Mouse (Mus musculus): Measurements from ENCODE around the gene Pou2f3.

Pou2f3 gene

DNA sequence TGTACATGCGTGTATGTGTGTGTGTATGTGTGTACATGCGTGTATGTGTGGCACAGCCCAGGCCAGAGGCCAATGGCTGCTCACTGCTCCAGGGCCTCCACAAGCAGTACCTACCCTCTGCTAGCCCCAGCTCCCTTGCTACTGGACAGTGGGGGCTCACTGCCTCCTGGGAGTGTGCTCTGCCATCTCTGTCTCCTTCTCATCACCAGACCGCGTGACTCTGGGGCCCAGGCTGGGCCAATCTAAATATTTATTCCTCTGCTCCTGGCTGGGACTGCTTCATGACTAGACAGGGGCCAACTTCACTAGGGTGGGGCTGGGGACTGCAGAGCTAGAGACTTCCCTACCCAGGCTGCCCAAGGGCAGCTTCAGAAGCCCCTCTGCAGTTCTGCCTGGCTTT lies 21.6 kb upstream of the Pou2f3 start:
- DNase-seq (ENCODE audit: low spot score in 2 of 2), result no peak

DNA sequence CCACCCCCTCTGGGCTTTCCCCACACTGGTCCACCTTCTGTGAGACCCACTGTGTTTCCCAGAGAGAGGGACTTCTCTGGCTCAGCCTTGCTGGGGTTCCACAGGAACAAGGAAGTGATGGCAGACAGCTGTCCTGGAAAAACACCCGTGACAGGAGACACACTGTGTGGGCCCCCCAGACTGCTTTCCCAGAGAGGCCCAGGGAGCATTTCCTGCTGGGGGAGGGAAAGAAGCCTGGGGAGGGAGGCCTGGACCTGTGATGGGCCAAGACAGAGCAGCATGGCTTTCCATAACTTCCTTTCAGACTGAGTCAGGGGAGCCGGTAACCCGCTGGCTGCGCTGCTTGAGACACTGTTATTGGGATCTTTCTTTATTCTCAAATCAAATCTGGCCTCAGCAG lies 20.7 kb upstream of the Pou2f3 start:
- DNase-seq (ENCODE audit: low spot score in 2 of 2), result no peak

DNA sequence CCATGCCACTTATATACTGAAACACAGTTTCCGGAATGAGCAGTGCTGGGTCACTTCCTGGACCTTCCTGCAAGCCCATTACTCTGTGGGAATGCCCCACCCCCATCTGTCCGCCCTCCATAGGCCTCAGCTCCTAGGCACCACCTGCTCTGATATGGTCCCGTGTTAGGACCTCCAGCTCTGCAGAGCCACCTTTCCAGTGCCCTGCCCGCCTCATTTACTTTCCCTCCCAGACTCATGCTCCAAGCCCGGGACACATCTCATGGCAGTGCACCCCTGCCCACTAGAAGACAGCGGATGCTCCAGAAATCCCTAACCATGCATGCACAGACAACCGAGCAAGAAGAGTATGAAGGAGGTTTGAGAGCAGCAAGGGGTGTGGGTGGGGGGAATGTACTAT lies 19.8 kb upstream of the Pou2f3 start:
- no peak for DNase-seq (ENCODE audit: low spot score in 2 of 2)

DNA sequence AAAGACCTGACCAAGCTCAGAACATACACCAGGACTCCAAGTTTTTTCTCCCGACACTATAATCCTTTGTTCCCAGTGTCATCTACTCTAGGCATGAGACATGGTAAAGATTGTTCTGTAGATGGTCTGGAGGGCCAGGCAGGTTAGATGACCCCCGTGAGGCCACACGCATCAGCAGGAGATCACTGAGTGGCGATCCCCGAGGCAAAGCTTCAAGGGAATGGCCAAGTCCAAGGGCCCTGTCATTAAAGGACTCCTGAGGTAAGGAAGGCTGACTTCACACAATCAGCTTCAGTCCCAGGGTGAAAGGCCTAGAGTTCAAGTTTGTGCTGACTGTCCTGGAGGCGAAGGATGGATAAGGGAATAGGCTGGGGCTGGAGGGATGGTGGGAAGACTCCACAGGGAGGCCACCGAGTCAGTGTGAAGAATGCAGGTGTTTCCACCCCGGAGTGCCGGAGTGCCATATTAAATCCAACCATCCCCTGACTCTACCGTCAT lies 19.3 kb upstream of the Pou2f3 start:
- DNase-seq (ENCODE audit: low spot score in 2 of 2), result no peak

DNA sequence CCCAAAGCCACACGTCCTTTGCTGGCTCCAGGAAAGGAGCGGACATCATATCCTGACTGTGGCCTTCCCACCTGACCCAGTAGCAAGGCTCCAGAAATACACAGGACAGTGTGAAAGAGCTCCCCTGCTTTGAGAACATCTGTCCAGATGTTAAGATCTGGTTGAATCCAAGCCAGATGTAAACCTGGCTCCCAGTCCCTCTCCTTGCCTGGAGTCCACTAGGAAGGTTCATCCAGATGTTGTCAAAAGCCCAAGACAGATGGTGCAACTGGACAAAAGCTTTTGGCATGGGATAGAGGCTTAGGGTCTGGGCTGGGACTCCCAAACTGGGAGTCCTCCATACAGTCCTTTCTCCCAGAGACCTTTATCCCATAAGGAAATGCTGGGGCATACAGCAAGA lies 18.6 kb upstream of the Pou2f3 start:
- DNase-seq (ENCODE audit: low spot score in 2 of 2), result no peak

DNA sequence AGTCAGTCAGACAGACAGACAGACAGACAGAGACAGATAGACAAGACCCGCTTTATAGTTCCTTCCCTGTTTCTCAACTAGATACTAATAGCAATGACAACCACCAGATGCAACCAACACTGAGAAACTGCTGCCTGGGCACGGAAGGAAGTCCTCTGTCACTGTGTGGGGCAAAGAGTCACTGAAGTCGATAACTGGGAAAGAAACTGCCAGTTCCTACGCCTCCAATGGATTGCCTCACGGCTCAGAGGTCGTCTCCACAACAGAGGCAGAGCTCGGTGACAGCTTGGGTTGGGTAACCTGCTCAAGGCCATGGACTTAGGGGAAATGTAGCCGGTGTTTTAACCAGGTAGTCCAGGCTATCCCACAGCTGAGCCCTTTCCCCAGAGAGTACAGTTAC lies 17.5 kb upstream of the Pou2f3 start:
- no peak for DNase-seq (ENCODE audit: low spot score in 2 of 2)

DNA sequence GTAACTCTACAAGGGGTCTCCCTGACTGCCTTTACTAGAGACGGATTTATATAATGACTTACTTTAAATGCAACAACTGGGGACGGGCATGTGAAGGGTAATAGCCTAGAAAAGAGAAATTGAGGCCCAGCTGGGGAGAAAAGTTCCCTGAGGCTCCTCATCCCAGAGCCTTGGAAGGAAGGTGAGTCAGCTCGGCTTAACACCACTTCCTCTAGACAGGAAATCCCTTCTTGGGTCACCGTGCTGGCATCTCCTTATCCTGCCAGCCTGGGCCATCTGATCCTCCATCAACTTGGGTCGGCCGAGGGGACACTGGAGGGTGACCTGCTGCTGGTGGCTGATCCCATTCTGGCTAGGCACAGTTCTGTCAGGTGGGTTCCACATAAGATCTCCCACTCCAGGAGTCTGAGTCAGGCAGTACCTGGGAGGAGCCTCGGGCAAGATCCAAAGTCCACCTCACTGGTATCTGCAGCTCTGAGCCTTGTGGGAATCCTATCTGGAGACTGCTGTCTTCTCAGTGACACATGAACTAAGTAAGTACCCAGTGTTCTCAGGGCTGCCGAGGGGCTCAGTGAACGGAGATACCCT lies 16.5 kb upstream of the Pou2f3 start:
- DNase-seq (ENCODE audit: low spot score in 2 of 2), result no peak

DNA sequence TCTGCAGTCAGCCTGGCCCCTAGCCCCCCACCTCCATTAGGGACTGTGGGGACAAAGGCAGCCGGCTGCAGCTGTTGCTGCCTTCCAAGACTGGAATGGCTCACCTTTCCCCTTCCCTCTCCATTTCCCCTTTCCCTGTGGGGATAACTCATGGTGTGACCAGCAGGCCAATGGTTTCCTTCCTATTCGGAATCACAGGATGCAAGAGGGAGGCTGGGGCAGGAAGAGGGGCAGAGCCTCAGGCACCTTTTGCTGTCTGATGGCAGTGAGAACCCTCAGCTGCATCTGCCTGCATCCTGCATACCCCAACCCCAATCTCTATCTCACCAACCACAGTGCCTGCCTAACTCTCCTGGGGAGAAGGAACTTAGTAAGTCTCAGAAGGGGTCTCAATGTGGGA lies 15.3 kb upstream of the Pou2f3 start:
- DNase-seq (ENCODE audit: low spot score in 2 of 2), result no peak

DNA sequence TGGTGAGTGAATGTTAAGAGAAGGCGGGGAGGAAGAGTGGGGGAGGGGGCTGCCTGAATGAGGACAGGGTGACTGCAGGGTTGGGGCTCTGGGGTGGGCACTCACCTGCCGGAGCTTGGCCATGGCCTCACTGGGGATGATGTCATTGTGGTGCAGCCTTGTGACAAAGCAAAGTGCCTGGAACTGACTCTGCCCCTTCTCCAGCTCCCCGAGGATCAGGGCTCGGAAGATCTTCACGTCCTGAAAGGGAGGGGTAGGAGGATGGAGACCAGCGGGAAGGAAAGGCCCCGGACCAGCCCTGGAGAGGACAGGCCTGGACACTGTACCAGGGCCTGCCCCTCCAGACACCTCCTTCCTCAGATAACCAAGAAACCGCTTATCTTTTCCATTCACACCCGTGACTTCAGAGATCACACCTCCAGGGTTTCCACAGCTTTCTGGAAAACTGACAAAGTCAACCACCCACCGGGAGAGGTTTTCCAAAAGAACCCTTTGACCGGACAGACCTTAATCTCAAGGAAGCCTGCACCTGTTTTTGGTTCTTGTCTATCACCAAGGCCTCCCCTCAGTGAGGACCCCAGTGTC lies 14.7 kb upstream of the Pou2f3 start:
- no peak for DNase-seq (ENCODE audit: low spot score in 2 of 2)

DNA sequence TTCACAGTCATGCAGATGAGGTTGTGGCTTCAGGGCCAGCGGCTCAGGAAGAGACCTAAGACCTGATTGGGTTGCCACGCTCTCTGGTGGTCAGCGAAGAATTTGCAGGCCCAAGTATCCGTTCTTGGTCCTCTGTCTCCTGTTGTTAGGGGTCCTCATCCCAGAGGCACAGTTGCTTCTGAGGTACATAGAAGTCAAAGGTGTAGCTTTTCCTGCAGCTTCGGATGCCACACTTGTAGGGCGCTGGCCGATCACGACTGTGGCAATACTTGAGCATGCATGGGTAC lies 12.2 kb upstream of the Pou2f3 start:
- DNase-seq (ENCODE audit: low spot score in 2 of 2), result no peak

DNA sequence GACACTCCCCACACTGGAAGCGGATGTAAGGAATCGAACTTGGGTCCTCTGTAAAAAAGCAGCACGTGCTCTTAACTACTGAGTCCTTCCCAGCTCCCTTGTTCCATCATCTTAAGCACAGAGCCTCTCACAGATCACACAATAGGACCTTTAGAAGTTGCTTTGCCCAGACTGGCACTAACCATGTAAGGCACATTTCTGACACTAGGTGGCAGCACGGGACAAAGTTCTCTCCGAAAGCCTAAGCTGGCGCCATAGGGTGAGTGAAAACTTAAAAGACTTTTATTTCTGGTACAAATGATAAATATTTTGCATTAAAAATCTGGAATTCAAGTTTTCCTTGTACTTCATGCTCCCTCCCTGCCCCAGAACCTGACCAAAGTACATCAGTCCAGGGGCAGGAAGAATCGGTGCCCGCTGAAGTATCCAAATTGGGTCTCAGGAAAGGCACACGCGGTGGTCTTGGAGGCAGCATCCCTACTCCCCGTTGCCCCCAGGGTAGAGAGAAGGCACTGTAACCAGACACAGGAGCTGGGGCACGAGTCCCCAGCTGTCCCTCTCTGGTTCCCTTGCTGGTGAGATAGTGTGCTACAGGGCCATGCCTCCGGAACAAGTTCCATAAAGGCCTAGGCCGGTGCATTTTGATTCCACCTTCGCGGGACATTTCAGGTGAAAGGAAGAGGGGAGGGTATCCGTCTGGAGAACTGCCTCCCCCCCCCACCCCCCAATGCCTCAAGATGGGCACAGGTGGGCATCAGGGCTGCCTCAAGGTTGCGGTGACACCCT lies 11.7 kb upstream of the Pou2f3 start:
- peak; percentile 90 to 91 for DNase-seq (ENCODE audit: low spot score in 2 of 2)

DNA sequence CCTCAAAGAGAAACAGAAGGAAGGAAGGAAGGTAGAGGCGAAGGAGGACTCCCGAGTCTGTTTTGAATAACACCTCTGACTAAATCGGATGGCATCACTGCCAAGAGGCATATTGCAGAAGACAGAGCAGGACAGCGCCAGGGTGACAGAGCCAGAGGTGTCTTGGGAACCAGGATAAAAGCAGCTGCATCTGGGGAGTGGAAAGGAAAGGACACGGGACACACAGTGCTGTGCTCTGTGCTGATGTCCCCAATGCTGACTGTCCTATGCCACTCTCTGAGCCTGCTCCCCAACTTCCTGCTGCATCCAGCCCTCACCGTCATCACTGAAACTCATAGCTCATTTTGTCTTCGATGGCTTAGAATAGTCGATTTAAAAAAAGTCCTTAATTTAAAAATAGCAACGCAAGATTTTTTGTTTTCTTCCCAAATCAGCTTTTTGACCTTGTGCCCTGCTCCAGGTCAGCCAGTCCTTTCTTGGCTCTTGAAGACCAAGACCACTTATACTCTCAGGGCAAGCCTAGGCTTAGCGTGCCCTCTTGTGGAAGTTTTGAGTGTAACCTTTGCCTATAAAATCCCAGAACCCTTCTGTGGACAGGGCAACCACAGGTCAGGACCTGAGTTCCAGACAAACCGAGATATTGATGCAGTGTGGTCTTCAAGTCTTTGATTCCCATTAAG lies 742 bp upstream of the Pou2f3 start:
- peak in 1 of 2 experiments; percentile 64 for DNase-seq (ENCODE audit: low spot score in 2 of 2)

DNA sequence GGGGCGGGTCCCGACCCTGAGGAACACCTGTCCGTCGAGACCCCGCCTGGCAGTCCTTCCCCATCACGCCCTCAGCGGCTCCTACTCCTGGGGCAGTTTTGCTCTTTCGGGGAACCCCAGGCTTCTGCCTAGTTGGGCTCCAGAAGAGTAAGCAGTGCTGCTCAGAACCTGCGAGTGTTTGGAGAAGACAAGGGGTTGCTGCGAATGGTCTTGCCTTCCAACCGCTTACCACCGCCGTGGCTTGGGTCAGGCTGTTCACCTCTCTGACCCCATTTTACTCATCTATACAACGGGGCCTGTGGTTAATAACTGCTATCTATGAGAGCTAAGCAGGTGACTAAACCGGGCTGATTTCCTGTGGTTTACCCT lies 4.2 kb downstream of the Pou2f3 start:
- DNase-seq (ENCODE audit: low spot score in 2 of 2), result no peak

DNA sequence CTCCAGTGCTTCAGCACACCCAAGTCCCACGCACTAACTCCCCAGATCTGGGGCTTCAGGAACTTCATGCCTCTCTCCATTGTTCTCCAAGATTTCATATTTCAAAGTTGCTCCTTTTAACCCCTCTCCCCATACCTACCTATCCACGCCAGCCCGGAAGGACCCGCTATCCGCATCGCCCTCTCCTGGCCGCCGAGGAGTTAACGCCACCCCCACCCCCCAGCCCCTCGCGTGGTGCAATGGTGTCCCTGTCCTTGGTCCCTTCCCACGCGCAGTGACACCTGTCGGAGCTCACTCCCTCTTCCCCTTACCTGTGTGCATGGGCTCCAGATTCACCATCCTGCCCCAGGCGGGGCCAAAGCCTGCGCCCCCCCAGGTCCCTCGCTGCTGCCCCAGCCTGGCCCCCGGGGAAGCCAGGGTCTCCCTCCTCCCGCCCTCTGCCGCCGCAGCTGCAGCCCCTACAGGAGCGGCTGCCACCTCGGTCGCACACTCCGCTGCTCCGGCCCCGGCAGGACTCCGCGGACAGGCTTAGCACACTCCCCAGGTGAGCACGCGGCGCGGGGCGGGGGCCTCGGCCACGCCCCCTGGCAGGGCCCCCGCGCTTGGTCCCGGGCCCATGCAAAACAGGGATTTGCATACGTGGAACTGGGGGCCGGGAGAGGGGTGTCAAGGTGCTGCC lies 4.7 kb downstream of the Pou2f3 start:
- DNase-seq (ENCODE audit: low spot score in 2 of 2), result no peak

DNA sequence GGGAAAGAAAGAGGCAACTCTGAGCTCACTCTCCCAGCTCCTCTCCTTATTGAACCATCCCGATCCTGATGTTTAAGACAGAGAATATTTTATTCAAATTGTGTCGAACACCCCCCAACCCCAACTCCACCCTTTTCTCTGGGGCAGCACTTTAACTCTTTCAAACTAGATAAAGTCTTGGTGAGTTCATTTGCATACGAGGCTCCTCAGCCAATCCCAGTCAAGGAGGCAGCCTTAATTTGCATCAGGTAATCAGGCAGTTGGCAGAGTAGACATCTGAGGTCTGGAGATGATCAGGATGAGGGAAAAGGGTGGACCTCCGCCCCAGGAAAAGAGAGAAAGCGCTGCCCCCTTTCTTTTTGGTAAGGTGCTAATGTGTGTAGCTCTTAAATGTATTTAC lies 10.0 kb downstream of the Pou2f3 start:
- no peak for DNase-seq (ENCODE audit: low spot score in 2 of 2)

DNA sequence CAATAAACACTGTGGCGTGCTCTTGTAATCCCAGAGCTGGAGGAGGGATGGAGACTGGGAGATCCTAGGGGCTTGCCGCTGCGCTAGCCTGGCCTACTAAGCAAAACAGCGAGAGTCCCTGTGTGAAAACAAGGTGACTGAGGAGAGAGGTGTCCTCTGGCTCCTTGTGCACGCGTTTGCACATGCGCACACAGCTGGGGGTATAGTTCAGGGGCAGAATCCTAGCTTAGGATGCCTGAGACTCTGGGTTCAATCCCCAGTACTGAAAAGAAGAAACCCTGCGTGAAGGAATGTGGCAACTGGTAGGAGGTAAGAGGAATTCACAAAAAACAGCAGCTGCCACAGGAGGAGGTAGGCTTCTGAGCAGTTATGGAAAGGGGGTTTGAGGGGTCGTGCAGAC lies 16.2 kb downstream of the Pou2f3 start:
- DNase-seq (ENCODE audit: low spot score in 2 of 2), result no peak

DNA sequence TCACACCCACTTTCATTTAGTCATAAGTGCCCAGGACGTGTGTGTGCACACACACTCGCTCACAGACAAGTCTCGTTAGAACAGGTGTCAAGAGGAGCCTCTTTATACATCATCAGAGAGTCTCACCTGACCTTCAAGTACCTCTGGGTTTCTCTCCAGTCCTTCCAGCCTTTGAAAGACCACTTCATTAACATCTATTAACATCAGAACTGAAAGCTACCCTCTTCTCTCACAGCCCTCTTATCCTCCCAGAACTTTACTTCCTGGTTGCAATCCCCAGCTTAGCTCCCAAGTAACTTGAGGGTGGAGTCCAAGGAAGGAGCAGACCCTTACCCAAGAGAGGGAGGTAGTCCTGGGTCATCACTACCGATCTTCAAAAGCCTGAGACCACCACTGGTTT lies 18.6 kb downstream of the Pou2f3 start:
- DNase-seq (ENCODE audit: low spot score in 2 of 2), result no peak

DNA sequence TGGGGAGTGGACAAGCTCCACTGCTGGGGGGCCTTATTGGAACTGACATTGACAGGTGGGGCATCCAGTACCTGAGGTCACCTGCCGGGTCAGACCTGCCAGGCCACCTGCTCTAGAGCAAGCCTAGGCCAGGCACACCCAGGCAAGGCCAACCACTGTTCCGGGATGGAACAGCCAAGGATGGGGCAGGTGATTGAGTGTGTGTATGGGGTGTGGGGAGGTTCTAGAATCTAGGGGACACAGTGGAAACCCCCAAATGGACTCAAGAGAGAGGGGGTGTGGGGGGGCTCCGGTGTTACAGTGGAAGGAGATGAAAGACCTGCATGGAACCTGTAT lies 21.2 kb downstream of the Pou2f3 start:
- no peak for DNase-seq (ENCODE audit: low spot score in 2 of 2)

DNA sequence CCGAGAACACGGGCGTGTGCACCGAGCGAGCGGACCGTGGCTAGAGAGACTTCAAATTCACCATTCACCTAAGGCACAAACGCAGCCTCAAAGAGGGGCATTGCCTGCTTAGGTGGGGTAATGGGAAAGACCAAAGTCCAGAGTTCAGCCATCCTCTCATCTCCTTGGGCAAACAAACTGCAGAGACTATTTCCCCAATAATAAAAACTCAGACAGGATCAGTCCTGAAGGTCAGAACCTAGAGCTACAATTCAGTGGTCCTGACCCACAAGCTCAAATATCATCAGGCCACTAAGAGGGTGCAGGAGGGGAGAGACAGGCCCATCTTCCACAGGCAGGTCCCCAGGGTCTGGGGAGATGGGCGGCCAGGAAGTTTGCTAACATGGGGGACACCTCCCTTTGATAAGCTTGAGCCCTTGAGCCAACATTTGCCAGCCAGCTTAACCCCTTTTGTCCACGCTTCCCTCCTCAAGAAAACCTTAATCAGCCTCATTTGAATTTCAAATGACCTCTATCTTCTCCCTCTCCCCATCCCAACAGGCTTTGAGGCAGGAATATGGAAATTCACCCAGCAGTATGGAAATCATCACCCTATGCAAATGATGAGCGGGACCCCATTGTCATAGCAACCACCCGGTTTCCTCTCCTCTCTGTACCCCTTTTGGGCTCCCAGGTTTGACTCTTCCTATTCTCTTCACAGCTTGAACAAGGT lies 21.7 kb downstream of the Pou2f3 start:
- no peak for DNase-seq (ENCODE audit: low spot score in 2 of 2)

DNA sequence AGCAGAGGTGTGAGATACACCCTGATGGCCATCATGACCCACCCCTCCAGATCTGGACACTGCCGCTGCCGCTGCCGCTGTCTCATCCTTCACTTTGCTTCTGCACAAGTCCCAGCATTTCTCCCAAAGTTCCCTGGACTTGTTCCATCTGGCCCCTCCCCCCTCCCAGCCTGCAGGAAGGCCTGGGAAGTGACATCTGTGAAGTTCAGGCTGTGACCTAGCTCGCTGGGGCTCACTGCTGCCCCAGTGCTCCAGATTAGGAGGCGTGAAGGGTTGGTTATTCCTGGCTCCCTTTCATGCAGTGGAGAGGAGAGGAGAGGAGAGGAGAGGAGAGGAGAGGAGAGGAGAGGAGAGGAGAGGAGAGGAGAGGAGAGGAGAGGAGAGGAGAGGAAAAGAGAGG lies 30.6 kb downstream of the Pou2f3 start:
- no peak for DNase-seq (ENCODE audit: low spot score in 2 of 2)

DNA sequence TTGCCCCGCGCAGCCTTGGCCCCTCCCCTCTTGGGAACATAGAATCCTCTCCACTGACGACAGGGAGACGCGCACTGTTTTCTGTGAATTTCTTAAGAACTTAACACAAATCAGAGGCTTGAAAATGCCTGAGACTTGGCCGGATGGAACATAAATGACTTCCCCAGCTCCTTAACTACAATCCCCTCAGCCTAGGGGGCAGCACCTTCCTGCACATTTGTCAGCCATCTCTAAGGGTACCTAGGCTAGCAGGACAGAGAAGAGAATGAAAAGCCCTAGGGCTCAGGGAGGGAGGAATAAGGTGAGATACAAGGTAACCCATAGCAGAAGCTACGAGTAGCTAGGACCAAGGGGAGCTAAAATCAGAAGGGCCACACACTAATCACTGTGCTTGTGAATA lies 32.0 kb downstream of the Pou2f3 start:
- DNase-seq (ENCODE audit: low spot score in 2 of 2), result no peak

DNA sequence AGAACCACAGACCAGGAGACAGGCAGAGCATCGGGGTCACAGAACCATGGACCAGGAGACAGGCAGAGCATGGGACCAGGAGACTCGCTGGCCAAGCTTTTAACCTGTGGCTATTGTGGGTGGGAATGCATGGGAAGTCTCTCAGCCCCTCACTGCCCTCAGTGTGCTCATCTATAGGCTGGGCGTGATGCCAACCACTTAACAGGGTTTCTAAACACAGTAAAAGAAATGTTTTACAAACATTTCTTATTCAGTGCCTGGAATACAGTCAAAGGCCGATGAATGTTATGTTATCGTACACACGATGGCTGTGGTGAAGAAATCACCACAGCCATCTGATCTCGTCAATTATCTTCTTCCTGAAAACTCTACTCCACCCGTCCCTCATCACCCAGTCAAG lies 43.1 kb downstream of the Pou2f3 start:
- DNase-seq (ENCODE audit: low spot score in 2 of 2), result no peak

Data from cerebellum, postnatal 4 days (tissue).